In the genomic region with DNA sequence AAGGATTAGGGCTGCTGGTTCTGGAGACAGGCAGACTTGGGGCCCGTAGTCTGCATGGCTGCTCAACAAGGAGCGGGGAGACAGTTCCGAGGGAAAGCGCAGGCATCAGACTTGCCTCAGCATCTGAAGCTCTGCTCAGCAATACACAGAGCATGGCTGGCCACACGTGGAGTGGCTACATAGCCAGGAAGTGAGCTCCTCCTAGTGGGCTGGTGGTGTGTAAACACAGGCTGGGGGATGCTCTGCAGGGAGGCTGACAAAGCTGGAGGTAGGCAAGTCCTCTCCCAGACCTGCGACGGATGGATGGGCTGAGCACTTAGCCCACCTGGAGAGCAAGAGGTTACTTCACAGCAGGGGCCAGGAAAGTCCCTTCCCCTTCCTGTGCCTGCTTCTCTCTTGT, we compare ENCODE assay signal across 8 mouse cellular contexts. TPM values are rescaled to one million over a fixed set of nuclear protein-coding genes. Genes with fewer than 3 reads are reported as not detected.
DNase-seq lines count a peak whose midpoint lies in the region; ATAC-seq and TF ChIP-seq lines count a peak whose summit lies in the region.

No protein-coding gene starts in this region.

- H3K36me3 ChIP-seq in liver, postnatal 0 days (replicated peaks; ENCODE audit: insufficient read depth, low read length) = no peaks in the 10 kb centered on the region
- H3K36me3 ChIP-seq in neural tube, embryonic 13.5 days = no peaks in the 10 kb centered on the region

- no peaks in the 10 kb centered on the region for H3K4me1 ChIP-seq in liver, postnatal 0 days (ENCODE audit: insufficient read depth)
- H3K4me1 ChIP-seq in neural tube, embryonic 13.5 days (replicated peaks) = peaks cover 31% of the 10 kb centered on the region

- no peak for ATAC-seq in liver, postnatal 0 days
- 0 out of 2 replicates have a peak, but pooled peaks have one; percentile 34 for ATAC-seq in neural tube, embryonic 13.5 days (ENCODE audit: low read depth)
- ATAC-seq in erythroid progenitor cell, adult 5-6 weeks (replicated peaks; ENCODE audit: low FRiP score, poor library complexity, severe bottlenecking) = no peak

- no peaks in the 10 kb centered on the region for H3K27me3 ChIP-seq in liver, postnatal 0 days (ENCODE audit: insufficient read depth, low read length)
- H3K27me3 ChIP-seq in neural tube, embryonic 13.5 days = no peaks in the 10 kb centered on the region

- no peak for TF ChIP-seq EP300 in liver, postnatal 0 days (IDR thresholded peaks at IDR 0.05; ENCODE audit: low read depth)

- H3K4me3 ChIP-seq in liver, postnatal 0 days (ENCODE audit: low read depth, low read length) = no peak overlapping the region
- no peak overlapping the region for H3K4me3 ChIP-seq in neural tube, embryonic 13.5 days

- 60% methylated on average over 7 of the region's 7 CpGs for WGBS in liver, postnatal 0 days (ENCODE audit: insufficient replicate concordance)
- WGBS in neural tube, embryonic 13.5 days = 28% methylated on average over 7 of the region's 7 CpGs

- peak; percentile 62 for TF ChIP-seq CTCF in liver, postnatal 0 days (IDR thresholded peaks at IDR 0.05; ENCODE audit: low read depth)

- no peak overlapping the region for H3K9ac ChIP-seq in liver, postnatal 0 days (replicated peaks)
- no peak overlapping the region for H3K9ac ChIP-seq in neural tube, embryonic 13.5 days

- peak; percentile 30 for DNase-seq in gastrocnemius, adult 18-20 months (ENCODE audit: low spot score)
- no peak for DNase-seq in gastrocnemius, adult 8-10 months (ENCODE audit: low spot score in 2 of 2)
- DNase-seq in ES-CJ7 (ENCODE audit: low read depth, low spot score) = peak; percentile 87
- DNase-seq in embryo, embryonic 9.5 days (ENCODE audit: extremely low spot score) = peak; percentile 48
- peak; percentile 33 for DNase-seq in kidney, adult 18-20 months
- no peak for DNase-seq in liver, postnatal 0 days

- no peak overlapping the region for H3K27ac ChIP-seq in liver, postnatal 0 days (ENCODE audit: low read depth)
- H3K27ac ChIP-seq in neural tube, embryonic 13.5 days (replicated peaks) = no peak overlapping the region; the same call in 1 of the 2 replicates

- H3K9me3 ChIP-seq in liver, postnatal 0 days (ENCODE audit: low read length) = no peaks in the 10 kb centered on the region
- no peaks in the 10 kb centered on the region for H3K9me3 ChIP-seq in neural tube, embryonic 13.5 days

- H3K4me2 ChIP-seq in liver, postnatal 0 days (ENCODE audit: low read depth, low read length) = no peak overlapping the region
- 0 out of 2 replicates have a peak overlapping the region, but pooled peaks have one; percentile 20 for H3K4me2 ChIP-seq in neural tube, embryonic 13.5 days

RNA-seq across cellular contexts. Expression of a gene that starts 31.3 kb away (rescaled TPM):
- total RNA-seq in gastrocnemius, adult 18-20 months (2021) = under 1 TPM; 0.52 to 0.71 TPM
- under 1 TPM; 0.17 to 0.83 (median 0.32) TPM for total RNA-seq in gastrocnemius, adult 8-10 months (2022)
- 5.5 and 6.0 TPM in 2 replicates for polyA plus RNA-seq in liver, postnatal 0 days (2015; fragmentation: Nextera tagmentation; extraction: Ambion mirVana)
- polyA plus RNA-seq in neural tube, embryonic 13.5 days (2015; fragmentation: Nextera tagmentation; extraction: Ambion mirVana) = 0.87 and 1.1 TPM in 2 replicates
- total RNA-seq in erythroid progenitor cell, adult 5-6 weeks (2015; ENCODE audit: low replicate concordance) = 9.2 and 10.5 TPM in 2 replicates
- total RNA-seq in erythroid progenitor cell, adult 5-6 weeks (2017; ENCODE audit: low replicate concordance) = 14.8 and 27.9 TPM in 2 replicates

RNA-seq across cellular contexts. Expression of a gene that starts 44.2 kb away (rescaled TPM):
- 100 to 1,000 TPM; 112 to 113 TPM for total RNA-seq in gastrocnemius, adult 18-20 months (2021)
- 100 to 1,000 TPM; 105 to 114 (median 107) TPM for total RNA-seq in gastrocnemius, adult 8-10 months (2022)
- 23.1 and 23.4 TPM in 2 replicates for polyA plus RNA-seq in liver, postnatal 0 days (2015; fragmentation: Nextera tagmentation; extraction: Ambion mirVana)
- polyA plus RNA-seq in neural tube, embryonic 13.5 days (2015; fragmentation: Nextera tagmentation; extraction: Ambion mirVana) = 602 and 606 TPM in 2 replicates
- total RNA-seq in erythroid progenitor cell, adult 5-6 weeks (2015; ENCODE audit: low replicate concordance) = 13.7 and 19.3 TPM in 2 replicates
- 2.7 and 3.2 TPM in 2 replicates for total RNA-seq in erythroid progenitor cell, adult 5-6 weeks (2017; ENCODE audit: low replicate concordance)

Comparison
In these comparisons a context has a peak if more than half of its experiments do, and no peak if none do; other contexts are left out.
1. DNase-seq: peak in gastrocnemius, adult 18-20 months (single experiment), ES-CJ7 (single experiment), embryo, embryonic 9.5 days (single experiment) and kidney, adult 18-20 months (single experiment); none in gastrocnemius, adult 8-10 months (0 of 2) and liver, postnatal 0 days (single experiment).
2. RNA of a gene that starts 31.3 kb away (total RNA-seq): 9.2 to 27.9 TPM in erythroid progenitor cell, adult 5-6 weeks; 0.52 to 0.71 TPM in gastrocnemius, adult 18-20 months and 0.17 to 0.83 TPM in gastrocnemius, adult 8-10 months; every median in the first group is over 4 times any median in the second.
3. RNA of a gene that starts 44.2 kb away (total RNA-seq): 112 to 113 TPM in gastrocnemius, adult 18-20 months and 105 to 114 TPM in gastrocnemius, adult 8-10 months; 2.7 to 19.3 TPM in erythroid progenitor cell, adult 5-6 weeks; every median in the first group is over 4 times any median in the second.